Mouse (Mus musculus) embryonic fibroblast, embryonic 13.5 days (primary cell): ENCODE measurements at regions not wholly inside any gene's neighbourhood (a gene's known extent, or its start where the extent isn't known, plus 50 kb on each side); places are given as distances from the start of the nearest gene placed in this dataset.

Experiments
- H3K27ac ChIP-seq: 2 replicates; pipeline ENCODE4 v1.5.1; 2012; ENCODE audit warnings: low read length, control low read depth, inconsistent platforms; ENCODE audit not compliant: insufficient read depth
- H3K4me1 ChIP-seq: 2 replicates; pipeline ENCODE4 v1.6.1; 2011; ENCODE audit warnings: low read length; ENCODE audit not compliant: control insufficient read depth, insufficient read depth
- H3K4me3 ChIP-seq: 2 replicates; pipeline ENCODE4 v1.5.1; 2011; ENCODE audit warnings: mild to moderate bottlenecking, control low read depth, low read length; ENCODE audit not compliant: insufficient read depth
- CTCF ChIP-seq: IDR thresholded peaks from 2 replicates; pipeline ENCODE4 v1.5.1; 2011; ENCODE audit warnings: mild to moderate bottlenecking, control low read depth, low read length, moderate library complexity, borderline replicate concordance; ENCODE audit not compliant: insufficient read depth
- POLR2A ChIP-seq: IDR thresholded peaks from 2 replicates; pipeline ENCODE4 v1.6.1; 2011; ENCODE audit warnings: low read depth, mild to moderate bottlenecking, control low read depth, low read length, moderate library complexity

DNA sequence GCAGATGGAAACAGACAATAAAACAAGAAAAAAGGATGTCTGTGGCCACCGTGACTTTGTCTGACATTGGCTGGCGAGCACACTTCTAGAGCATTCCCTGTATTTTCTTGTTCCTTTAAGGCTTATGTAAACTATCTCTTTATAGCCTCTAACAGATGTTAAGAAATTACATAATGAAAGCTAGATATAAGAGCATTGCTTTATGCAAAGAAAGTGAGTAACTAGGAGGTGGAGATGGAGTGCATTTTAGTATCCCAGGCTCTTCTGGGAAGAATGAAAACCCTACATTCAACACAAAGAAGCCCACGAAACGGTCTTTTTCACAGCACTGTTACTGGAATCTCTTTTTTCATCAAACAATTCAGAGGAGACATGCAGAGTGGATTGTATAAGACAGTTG, 304.4 kb downstream of the Adamts20 start:
- TF ChIP-seq CTCF: no peak
- no peak for TF ChIP-seq POLR2A
- Histone ChIP-seq H3K4me1 (no peaks in the 10 kb centered on the region), H3K27ac (no peak overlapping the region), H3K4me3 (no peak overlapping the region)

DNA sequence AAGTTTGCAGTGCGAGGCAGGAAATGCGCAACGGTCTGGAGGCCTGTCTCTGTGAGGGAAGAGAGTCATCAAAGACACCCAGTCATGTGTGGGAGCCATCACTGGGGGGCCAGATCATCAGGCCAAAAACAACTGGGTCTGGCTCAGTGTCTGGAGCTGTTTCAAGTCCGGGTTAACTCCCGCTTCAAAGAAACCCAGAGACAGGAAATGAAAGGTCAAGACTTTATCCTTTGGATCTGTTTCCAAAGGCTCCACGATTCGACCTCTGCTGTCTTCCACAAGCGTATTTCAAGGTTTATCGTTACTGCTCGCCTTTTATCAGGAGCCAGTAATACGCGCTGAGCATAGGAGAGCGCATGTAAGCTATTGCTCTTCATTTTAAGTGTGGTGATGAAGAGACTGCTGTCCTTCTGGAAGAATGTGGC, 325.7 kb downstream of the Adamts20 start:
- H3K27ac ChIP-seq: no peak overlapping the region
- H3K4me1 ChIP-seq: peaks cover 2% of the 10 kb centered on the region
- TF ChIP-seq POLR2A (no peak), CTCF (no peak)
- no peak overlapping the region for H3K4me3 ChIP-seq

DNA sequence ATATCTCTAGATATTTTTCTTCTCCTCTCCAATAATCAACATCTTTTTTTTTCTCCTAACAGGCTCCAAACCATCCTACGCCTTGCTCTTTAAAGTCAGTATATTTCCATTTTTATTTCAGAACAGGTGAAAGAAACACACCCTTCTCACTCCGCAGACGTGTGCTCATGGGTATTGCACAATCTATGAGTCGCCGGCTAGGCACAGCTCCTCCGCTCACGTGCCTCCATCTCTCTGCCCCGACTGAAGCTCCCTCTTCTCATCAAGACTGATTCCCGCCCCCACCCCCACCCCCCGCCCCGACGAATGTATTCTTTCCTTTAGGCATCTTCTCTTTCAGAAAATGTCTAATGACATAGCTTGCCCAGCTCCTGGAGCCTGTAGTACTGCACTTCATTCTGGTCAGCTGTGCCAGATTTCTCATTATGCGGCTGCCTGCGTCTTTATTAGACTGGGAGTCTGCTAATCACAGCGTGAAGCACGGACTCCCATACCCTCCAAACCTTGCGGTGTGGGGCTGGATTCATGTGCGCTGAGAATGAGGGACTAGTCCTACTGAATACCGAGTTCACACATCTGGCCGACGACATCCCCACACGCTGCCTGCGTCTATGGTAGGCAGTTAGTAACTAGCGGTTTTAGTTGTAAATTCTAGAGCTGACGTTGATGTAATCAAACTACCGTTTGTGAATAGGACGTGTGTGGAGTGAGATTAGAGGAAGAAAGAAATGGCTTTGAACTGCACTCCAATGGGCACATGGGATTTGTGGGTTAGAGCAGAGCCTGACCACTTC, 327.9 kb downstream of the Adamts20 start:
- H3K4me3 ChIP-seq: no peak overlapping the region
- no peak overlapping the region for H3K27ac ChIP-seq
- TF ChIP-seq POLR2A (no peak), CTCF (no peak)
- H3K4me1 ChIP-seq: peaks cover 2% of the 10 kb centered on the region

DNA sequence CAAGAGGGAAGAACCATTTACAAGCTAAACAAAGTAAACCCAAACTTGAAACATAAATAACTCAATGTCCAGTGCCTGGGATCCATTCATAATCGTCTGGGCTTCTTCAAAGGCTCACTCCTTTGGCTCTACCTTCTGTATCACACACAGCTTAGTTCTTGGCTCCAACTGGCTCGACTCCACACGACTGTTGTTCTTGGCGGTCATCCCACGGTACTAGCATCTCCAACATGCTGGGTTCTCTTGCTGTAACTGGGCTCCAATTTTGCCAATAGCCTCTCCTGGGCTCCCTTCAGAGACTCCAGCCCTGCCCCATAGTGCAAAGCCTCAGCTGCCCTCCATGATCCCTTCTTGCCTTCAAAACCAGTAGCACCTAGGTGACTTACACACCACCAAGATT, 352.4 kb downstream of the Adamts20 start:
- H3K27ac ChIP-seq: no peak overlapping the region
- H3K4me1 ChIP-seq: no peaks in the 10 kb centered on the region
- no peak for TF ChIP-seq CTCF
- no peak for TF ChIP-seq POLR2A
- H3K4me3 ChIP-seq: no peak overlapping the region

DNA sequence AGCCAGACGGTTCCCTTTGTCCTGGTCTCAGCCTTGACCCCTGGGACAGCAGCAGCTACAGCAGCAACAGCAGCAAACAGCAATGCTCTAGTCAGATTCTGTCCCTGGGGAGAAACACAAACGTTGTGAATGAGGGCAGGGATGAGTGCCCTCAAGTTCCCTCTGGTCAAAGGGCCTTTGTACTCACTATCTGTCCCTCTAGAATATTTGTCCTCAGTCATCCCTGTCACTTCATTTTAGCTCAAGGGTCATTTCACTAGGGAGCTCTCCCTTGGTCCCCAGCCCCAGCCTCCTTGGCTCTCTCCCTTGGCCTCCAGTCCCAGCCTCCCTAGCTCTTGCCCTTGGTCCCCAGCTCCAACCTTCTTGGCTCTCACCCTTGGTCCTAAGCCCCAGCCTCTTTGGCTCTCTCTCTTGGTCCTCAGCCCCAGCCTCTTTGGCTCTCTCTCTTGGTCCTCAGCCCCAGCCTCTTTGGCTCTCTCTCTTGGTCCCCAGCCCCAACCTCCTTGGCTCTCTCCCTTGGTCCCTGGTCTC, 358.0 kb downstream of the Adamts20 start:
- TF ChIP-seq CTCF: no peak
- no peak for TF ChIP-seq POLR2A
- Histone ChIP-seq H3K4me3 (no peak overlapping the region), H3K4me1 (no peaks in the 10 kb centered on the region), H3K27ac (no peak overlapping the region)

DNA sequence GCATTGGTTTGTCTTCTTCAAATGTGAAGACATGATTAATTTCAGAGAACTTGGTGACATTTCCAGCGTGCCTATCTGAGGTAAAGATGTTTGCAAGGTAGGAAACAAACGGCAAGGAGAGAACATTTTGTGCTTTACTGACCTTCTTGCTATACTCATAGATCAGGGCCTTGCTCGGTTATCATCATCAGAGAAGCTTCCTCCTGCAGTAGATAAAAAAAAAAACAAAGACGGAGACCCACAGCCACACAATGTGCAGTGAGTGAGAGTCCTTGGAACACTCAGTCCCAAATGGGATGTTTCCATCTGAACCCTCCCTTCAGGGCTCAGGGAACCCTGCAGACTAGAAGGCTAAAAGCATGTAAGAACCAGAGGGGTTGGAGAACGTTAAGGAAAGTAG, 374.6 kb downstream of the Adamts20 start:
- Histone ChIP-seq H3K4me1 (no peaks in the 10 kb centered on the region), H3K4me3 (no peak overlapping the region), H3K27ac (no peak overlapping the region)
- TF ChIP-seq POLR2A: no peak
- TF ChIP-seq CTCF: no peak

DNA sequence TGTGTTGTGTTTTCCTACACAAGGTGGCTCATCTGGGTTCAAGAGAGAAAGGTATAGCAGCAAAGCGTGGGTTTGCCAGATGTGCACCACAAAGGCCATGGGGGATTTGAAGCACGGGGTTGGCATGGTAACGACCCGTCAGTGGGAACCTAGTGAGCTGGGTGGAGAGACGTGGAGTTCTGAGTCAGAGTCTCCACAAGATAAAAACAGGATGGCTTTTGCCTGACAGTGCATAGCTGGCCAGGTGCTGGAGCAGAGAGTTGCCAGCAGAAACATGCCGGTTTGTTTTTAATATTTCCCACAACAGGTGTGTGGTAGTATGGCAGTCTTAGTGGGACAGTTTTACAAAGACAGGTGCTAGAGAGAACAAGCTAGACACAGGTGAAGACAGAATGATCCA, 375.4 kb downstream of the Adamts20 start:
- Histone ChIP-seq H3K4me3 (no peak overlapping the region), H3K4me1 (no peaks in the 10 kb centered on the region), H3K27ac (no peak overlapping the region)
- TF ChIP-seq CTCF (no peak), POLR2A (no peak)

DNA sequence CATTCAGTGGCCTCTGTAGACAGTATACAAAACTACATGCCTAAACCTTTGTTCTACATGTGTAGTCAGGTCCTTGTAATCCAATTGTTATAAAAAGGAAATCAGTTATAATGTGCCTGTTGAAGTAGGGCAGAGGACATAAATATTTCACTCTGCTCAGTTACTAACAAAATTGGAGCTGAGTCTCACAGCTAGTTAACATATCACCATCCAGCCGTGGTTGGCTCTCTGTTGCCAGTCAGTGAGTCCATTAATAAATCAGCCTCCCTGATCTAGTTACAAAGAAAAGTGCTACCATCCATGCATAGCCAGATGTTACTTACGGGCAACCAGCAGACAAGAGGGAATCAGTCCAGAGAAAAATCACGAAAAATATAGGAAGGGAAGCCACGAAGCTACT, 382.8 kb downstream of the Adamts20 start:
- Histone ChIP-seq H3K27ac (no peak overlapping the region), H3K4me3 (no peak overlapping the region), H3K4me1 (no peaks in the 10 kb centered on the region)
- no peak for TF ChIP-seq CTCF
- no peak for TF ChIP-seq POLR2A

DNA sequence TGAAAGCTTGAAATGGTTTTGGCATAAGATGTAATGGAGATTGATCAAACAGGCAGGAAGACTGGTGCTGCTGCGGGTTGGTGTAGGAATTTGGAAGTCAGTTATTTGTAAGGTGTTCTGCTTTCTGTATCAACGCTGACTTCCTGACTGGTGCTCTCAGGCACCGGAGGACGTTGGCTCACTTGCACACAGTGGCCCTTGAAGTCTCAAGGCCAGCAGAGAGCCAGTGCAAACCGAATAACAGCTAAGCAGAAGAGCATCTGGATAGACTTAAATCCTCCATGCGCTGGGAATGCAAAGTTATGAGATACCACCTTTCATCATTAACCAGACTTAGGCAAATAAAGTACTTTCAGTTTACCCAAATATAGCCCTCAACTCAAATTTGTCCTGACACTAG, 388.2 kb downstream of the Adamts20 start:
- Histone ChIP-seq H3K4me1 (no peaks in the 10 kb centered on the region), H3K27ac (no peak overlapping the region), H3K4me3 (no peak overlapping the region)
- no peak for TF ChIP-seq POLR2A
- no peak for TF ChIP-seq CTCF

DNA sequence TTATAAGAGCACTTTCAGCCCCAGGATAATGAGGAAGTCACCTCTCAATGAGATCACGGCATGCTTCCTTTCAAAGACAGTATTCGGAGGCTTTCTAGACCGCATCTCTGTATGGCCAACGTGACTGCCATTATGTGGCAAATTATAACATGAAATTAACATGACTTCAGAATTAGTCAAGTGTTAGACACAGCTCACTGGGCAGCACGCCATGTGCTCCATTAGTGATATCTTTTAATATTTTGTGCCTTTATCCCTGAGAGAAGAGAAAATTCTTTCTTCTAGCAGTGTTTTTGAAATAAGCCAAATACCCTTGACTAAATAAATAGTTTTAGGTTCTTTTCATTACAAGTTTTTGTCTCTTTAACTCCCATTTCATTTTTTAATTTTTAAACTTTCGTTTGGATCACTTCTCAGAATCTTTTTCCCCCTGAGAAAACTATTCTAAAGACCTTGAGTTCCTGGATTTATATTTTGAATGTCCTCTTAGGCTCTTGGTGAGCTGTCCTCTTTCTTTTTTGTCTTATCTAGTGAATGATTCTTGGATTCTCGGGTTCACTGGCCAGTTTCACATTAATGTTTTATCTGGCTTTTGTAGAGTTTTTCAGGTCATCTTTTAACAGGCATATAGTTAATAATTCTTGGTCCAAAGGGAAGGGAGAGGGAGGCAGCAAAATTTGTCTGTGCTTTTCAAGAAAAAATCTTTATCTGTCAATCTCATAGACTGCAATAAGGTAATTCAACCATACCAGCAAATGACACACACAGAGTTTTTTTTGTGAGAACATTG, 390.9 kb downstream of the Adamts20 start:
- H3K4me3 ChIP-seq: no peak overlapping the region
- TF ChIP-seq CTCF (no peak), POLR2A (no peak)
- no peak overlapping the region for H3K27ac ChIP-seq
- H3K4me1 ChIP-seq: no peaks in the 10 kb centered on the region
